Mouse (Mus musculus): ENCODE measurements around the gene Pole3.

Gene Pole3

GRCm38 (mm10) chr4:62524651-62525488, at the start of gene Pole3, which contains the start of gene 4933430I17Rik:
TSS of gene Pole3 (minus strand) at chr4:62525068.
TSS of gene 4933430I17Rik (plus strand) at chr4:62525369.
- peak; percentile 95 to 97 for DNase-seq (ENCODE audit: low spot score in 2 of 2)

- no peak for DNase-seq (ENCODE audit: low spot score in 2 of 2)
These were observed 45.2 kb upstream of the Pole3 start for GRCm38 (mm10) chr4:62570029-62570428.

- no peak for DNase-seq (ENCODE audit: low spot score in 2 of 2)
These were observed 44.7 kb upstream of the Pole3 start for GRCm38 (mm10) chr4:62569603-62570002.

GRCm38 (mm10) chr4:62568359-62568758, 43.5 kb upstream of the Pole3 start:
- no peak for DNase-seq (ENCODE audit: low spot score in 2 of 2)

DNA sequence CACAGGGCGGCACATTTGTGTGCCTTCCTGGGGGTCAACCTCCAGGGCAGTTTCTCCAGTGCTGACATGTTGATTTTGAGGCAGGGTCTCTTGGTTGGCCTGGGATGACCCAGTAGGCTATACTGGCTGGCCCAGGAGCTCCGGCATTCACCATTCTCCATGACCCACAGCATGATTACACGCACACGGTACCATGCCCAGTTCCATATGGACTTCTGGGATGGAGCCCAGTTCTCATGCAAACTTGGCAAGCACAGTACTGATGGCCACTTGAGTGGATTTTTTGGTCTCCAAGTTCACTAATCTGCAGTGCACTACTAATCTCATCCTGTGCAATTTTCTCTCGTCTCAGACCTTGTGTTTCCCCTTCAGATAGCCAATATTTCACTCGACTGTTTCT, 42.8 kb upstream of the Pole3 start:
- DNase-seq (ENCODE audit: low spot score in 2 of 2): no peak

- DNase-seq (ENCODE audit: low spot score in 2 of 2): no peak
These were observed 41.7 kb upstream of the Pole3 start for GRCm38 (mm10) chr4:62566530-62566929.

GRCm38 (mm10) chr4:62562006-62562405, 37.1 kb upstream of the Pole3 start:
- DNase-seq (ENCODE audit: low spot score in 2 of 2): no peak

DNA sequence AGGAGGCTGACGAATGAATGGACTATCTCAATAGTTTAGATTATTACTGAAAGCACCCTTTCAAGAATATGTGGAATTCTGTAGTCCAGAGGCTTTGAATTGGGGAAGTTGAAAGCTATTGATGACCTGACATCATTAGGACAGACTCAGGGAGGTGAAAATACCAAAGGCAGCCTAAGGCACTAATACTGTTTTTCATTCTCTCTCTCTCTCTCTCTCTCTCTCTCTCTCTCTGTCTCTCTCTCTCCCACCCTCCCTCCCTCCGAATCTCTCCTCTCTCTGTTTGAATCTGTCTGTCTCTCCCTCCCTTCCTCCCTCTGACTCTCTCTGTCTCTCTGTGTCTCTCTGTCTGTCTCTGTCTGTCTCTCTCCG, 36.7 kb upstream of the Pole3 start:
- DNase-seq (ENCODE audit: low spot score in 2 of 2): no peak

DNA sequence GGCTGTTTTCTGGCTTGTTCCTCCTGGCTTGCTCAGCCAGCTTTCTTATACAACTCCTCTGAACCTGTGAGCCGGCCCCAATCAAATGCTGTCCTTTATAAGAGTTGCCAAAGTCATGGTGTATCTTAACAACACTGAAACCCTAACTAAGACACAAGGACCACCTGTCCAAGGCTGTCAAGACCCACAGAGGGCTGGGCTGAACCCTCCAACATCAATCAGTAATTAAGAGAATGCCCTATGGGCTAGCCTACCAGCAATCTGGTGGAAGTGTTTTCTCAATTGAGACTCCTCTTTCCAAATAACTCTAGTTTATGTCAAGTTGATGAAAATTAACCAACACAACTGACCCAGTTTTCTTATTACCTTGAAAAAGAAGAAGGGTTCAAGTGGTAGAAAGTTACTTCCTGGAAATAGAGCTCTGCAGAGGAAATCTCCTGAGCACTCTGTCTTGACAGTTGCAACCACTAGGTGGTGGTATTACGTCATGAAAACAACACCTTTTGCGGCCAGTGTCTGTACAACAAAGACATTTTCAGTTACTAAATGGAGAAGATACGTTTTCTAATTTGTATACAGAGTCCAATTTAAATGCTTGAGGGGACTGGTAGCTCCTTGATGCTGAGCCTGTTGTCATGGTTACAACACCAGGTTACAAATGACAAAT, 36.2 kb upstream of the Pole3 start:
- peak; percentile 75 to 81 for DNase-seq (ENCODE audit: low spot score in 2 of 2)

DNA sequence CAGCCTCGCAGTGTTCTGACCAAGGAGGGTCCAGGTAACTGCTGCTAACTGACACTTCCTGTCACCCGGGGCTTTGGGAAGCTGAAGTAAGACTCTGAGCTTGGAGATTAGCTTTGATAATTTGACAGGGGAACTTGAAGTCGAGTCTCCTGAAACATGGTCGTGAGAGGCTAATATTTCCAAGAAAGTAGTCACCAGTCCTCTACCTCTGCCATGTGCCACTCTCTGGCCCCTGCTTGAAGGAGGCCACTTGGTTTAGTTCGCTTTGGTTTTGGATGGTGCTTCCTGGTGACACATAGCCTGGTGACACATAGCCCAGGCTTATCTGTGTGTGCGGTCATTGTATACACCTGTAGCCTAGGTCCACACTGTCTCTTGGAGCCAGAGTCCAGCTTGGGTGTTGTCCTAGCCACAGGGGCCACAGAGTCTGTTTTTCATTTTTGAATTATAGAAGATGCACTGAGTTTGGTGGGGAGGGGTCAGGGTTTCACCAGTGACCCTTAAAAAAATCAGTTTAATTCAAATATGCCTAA, 35.0 kb upstream of the Pole3 start, which contains the start of gene Rgs3:
Gene Rgs3, plus strand, starts transcription at position 51 of the 533 bp plus-strand sequence.
- no peak for DNase-seq (ENCODE audit: low spot score in 2 of 2)

- no peak for DNase-seq (ENCODE audit: low spot score in 2 of 2)
These were observed 32.6 kb upstream of the Pole3 start for GRCm38 (mm10) chr4:62557436-62557835.

DNA sequence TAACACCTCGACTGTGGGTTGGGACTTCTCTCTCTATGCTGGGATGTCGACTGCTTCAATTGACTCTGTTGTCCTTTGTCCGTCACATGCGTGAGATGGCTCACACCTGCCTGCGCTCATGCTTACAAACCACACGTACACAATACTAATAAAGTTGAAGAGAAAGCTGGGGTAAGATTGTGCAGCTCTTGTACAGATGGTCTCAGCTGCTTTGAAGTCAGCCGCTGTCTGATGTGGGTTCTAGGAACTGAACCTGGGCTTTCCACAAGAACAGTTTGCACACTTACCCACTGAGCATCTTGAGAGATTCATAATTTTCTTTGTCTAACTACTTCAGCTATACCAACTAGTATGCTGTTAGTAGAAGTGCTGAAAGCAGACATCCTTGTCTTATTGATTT, 27.1 kb upstream of the Pole3 start:
- no peak for DNase-seq (ENCODE audit: low spot score in 2 of 2)

- DNase-seq (ENCODE audit: low spot score in 2 of 2): no peak
These were observed 19.9 kb upstream of the Pole3 start for GRCm38 (mm10) chr4:62544801-62545200.

GRCm38 (mm10) chr4:62543782-62544181, 18.9 kb upstream of the Pole3 start:
- DNase-seq (ENCODE audit: low spot score in 2 of 2): no peak

GRCm38 (mm10) chr4:62541802-62542201, 16.9 kb upstream of the Pole3 start:
- no peak for DNase-seq (ENCODE audit: low spot score in 2 of 2)

- no peak for DNase-seq (ENCODE audit: low spot score in 2 of 2)
These were observed 8.9 kb upstream of the Pole3 start for GRCm38 (mm10) chr4:62533729-62534128.

DNA sequence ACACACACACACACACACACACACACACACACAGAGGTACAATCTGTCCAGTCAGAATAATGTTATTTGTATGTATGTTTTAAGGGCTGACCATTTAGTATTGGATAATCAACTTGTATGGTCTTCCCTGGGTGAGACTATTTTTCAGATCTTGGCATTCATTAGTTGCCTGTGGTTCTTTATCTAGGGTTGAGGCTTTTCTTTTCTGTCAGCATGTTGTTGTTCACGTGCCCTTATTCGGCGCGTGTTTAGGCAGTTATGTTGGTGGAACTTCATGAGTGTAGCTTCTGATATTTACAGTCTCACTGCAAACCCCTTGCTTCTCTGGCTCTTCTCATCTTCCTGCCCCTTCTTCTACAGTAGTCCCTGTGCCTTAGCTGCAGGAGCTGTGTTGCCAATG, 2.8 kb upstream of the Pole3 start:
- DNase-seq (ENCODE audit: low spot score in 2 of 2): no peak

DNA sequence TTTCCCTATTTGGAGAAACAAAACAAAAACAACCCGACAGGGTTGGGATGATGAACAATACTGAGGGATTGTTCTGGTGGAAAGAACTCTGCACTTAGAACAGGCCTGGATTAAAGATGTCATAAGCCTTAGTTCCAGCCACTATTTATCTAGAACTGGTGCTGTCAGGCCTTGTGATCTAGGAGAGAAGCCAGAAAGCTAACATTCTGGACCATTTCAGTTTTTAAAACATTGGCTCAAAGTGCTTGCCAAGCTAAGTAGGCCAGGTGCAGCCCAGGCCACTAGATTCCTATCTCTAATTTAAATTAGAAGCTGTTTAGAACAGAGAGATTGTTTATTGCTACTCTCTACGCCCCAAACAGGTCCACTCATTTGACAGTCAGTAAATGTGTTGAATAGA, 1.4 kb upstream of the Pole3 start:
- no peak for DNase-seq (ENCODE audit: low spot score in 2 of 2)

DNA sequence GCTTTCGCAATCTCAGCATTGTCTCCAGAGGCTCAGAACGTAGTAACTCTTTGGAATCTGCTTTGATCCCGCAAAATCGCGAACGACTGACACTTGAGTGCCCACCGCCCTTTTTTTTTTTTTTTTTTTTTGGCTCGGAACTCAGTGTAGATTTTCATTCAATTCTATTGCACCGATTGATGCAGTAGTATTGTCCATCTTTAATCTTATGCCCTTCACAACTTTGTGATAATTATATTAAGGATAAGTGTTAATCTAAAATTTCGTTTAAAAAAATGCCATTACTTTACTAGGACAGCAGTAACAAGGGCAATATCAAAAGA, 582 bp upstream of the Pole3 start:
- DNase-seq (ENCODE audit: low spot score in 2 of 2): no peak

DNA sequence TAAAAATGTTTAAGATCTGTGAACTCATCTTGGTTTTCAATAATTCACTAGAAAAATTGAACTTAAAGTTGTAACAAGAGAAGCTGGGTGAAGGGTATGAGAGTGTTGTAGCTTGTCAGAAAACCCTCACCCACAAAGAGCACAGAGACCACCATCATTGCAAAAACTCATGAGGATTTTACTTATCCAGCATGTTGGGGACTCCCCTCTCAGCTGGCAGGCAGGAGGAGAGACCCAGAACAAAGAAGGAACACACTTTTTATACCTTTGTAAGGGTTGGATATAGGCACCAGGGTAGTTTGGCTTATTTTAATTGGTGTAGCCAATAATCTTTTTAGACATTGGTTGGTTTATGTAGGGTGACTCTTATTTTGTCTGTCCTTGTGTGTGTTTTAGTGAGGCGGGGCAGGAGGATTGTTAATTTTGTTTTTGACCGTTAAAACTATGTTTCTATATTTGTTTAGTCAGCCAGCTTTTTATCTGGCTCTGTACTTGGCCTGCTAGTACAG, 3.9 kb downstream of the Pole3 start:
- DNase-seq (ENCODE audit: low spot score in 2 of 2): no peak

- peak; percentile 84 to 92 for DNase-seq (ENCODE audit: low spot score in 2 of 2)
These were observed 5.0 kb downstream of the Pole3 start, which contains the start of gene Alad for GRCm38 (mm10) chr4:62519849-62520233. TSS of gene Alad (minus strand) at chr4:62519918.

GRCm38 (mm10) chr4:62519122-62519848, 5.6 kb downstream of the Pole3 start:
- DNase-seq (ENCODE audit: low spot score in 2 of 2): peak in 1 of 2 experiments; percentile 58

Data from spleen, postnatal 4 days (tissue).